ENCODE assay signal across 13 mouse cellular contexts in genomic region chr17:13487291-13488215, GRCm38 (mm10).
DNase-seq lines count a peak whose midpoint lies in the region; ATAC-seq and TF ChIP-seq lines count a peak whose summit lies in the region.
"Had no signal": no experiment of that assay in that cellular context is flagged by ENCODE, and none has a peak within 500 bp of the region (broad histone marks: within the 10 kb centered on the region; RNA-seq: fewer than 3 reads in every experiment).

No protein-coding gene starts in this region.

- H3K4me3 ChIP-seq in kidney, adult 2 months (ENCODE audit: insufficient read depth, low read depth, low read length), result no peak overlapping the region
- no peak overlapping the region for H3K4me3 ChIP-seq in heart, postnatal 0 days (ENCODE audit: low read depth, low read length)
- H3K4me3 ChIP-seq: forebrain, embryonic 13.5 days; hindbrain, embryonic 15.5 days; limb, embryonic 12.5 days; stomach, embryonic 15.5 days had no signal

- H3K4me2 ChIP-seq in heart, postnatal 0 days (ENCODE audit: low read depth, low read length), result no peak overlapping the region
- H3K4me2 ChIP-seq: forebrain, embryonic 13.5 days; hindbrain, embryonic 15.5 days; limb, embryonic 12.5 days; stomach, embryonic 15.5 days had no signal

- ATAC-seq in heart, postnatal 0 days (ENCODE audit: insufficient read depth, low read depth), result peak; percentile 96
- ATAC-seq in erythroblast, adult 5-6 weeks (replicated peaks; ENCODE audit: low FRiP score, poor library complexity, severe bottlenecking), result no peak
- ATAC-seq: forebrain, embryonic 13.5 days had no signal

- no peaks in the 10 kb centered on the region for H3K36me3 ChIP-seq in kidney, adult 2 months (ENCODE audit: control insufficient read depth, insufficient read depth, low read length)
- no peaks in the 10 kb centered on the region for H3K36me3 ChIP-seq in heart, postnatal 0 days (replicated peaks; ENCODE audit: control insufficient read depth, insufficient read depth, low read length)
- H3K36me3 ChIP-seq: hindbrain, embryonic 15.5 days; limb, embryonic 12.5 days; stomach, embryonic 15.5 days had no signal

- TF ChIP-seq POLR2A in kidney, adult 2 months (IDR thresholded peaks at IDR 0.05; ENCODE audit: low read depth, low read length), result no peak

- H3K9me3 ChIP-seq in heart, postnatal 0 days (replicated peaks; ENCODE audit: control insufficient read depth, low read length), result no peaks in the 10 kb centered on the region
- H3K9me3 ChIP-seq: forebrain, embryonic 13.5 days; hindbrain, embryonic 15.5 days; limb, embryonic 12.5 days; stomach, embryonic 15.5 days had no signal

- no peak overlapping the region for H3K27ac ChIP-seq in kidney, adult 2 months (ENCODE audit: insufficient read depth, low read depth, low read length)
- peak overlapping the region; percentile 92 for H3K27ac ChIP-seq in heart, postnatal 0 days (ENCODE audit: low read depth)
- H3K27ac ChIP-seq: forebrain, embryonic 13.5 days; hindbrain, embryonic 15.5 days; limb, embryonic 12.5 days; stomach, embryonic 15.5 days had no signal

- H3K4me1 ChIP-seq in kidney, adult 2 months (ENCODE audit: control insufficient read depth, insufficient read depth, low read length), result no peaks in the 10 kb centered on the region
- H3K4me1 ChIP-seq in heart, postnatal 0 days (ENCODE audit: control insufficient read depth, insufficient read depth), result peaks cover 16% of the 10 kb centered on the region
- H3K4me1 ChIP-seq: forebrain, embryonic 13.5 days; hindbrain, embryonic 15.5 days; limb, embryonic 12.5 days had no signal

- peak; percentile 31 for DNase-seq in kidney, adult 2 months
- no peak for DNase-seq in kidney, adult 18-20 months
- DNase-seq in adrenal gland, postnatal 36 days, result peak; percentile 70 to 84
- peak; percentile 97 for DNase-seq in heart, postnatal 0 days (ENCODE audit: low spot score)
- peak; percentile 46 for DNase-seq in lung, postnatal 14 days
- no peak for DNase-seq in urinary bladder, adult 2 months (ENCODE audit: low spot score)
- DNase-seq in thymus, postnatal 36 days, result no peak
- DNase-seq: right cerebral cortex, adult 18-20 months had no signal

- no peaks in the 10 kb centered on the region for H3K27me3 ChIP-seq in kidney, adult 2 months (replicated peaks; ENCODE audit: control insufficient read depth, insufficient read depth, low read length)
- no peaks in the 10 kb centered on the region for H3K27me3 ChIP-seq in heart, postnatal 0 days (ENCODE audit: control insufficient read depth, insufficient read depth, low read length)
- H3K27me3 ChIP-seq: forebrain, embryonic 13.5 days; hindbrain, embryonic 15.5 days; limb, embryonic 12.5 days; stomach, embryonic 15.5 days had no signal

- no peak for TF ChIP-seq CTCF in kidney, adult 2 months (conservative IDR thresholded peaks at IDR 0.05; ENCODE audit: insufficient read depth, insufficient read length, low read depth, low read length)
- TF ChIP-seq CTCF in heart, postnatal 0 days (IDR thresholded peaks at IDR 0.05; ENCODE audit: low read depth), result peak; percentile 22

- 82% methylated on average over 10 of the region's 10 CpGs for WGBS in kidney, adult 2 months
- WGBS in heart, postnatal 0 days, result 36% methylated on average over 10 of the region's 10 CpGs

- peak; percentile 81; the same call in 1 of the 2 replicates for TF ChIP-seq EP300 in heart, postnatal 0 days (IDR thresholded peaks at IDR 0.05; ENCODE audit: low read depth)

- no peak overlapping the region for H3K9ac ChIP-seq in heart, postnatal 0 days (replicated peaks; ENCODE audit: low read depth, low read length)
- H3K9ac ChIP-seq: forebrain, embryonic 13.5 days; hindbrain, embryonic 15.5 days; limb, embryonic 12.5 days; stomach, embryonic 15.5 days had no signal

Comparison
In these comparisons a context has a peak if more than half of its experiments do, and no peak if none do; other contexts are left out.
1. DNase-seq: peak in kidney, adult 2 months (single experiment), adrenal gland, postnatal 36 days (2 of 2), heart, postnatal 0 days (single experiment) and lung, postnatal 14 days (single experiment); none in kidney, adult 18-20 months (single experiment), urinary bladder, adult 2 months (single experiment) and thymus, postnatal 36 days (0 of 2).